Mouse (Mus musculus) bone marrow, adult 2 months (tissue): Measurements from ENCODE around the gene Dmac2.

ENCODE experiments used
- CTCF ChIP-seq: fragments of 200-500 bp; IDR thresholded peaks from 2 replicates; pipeline ENCODE4 v1.5.1; 2011; ENCODE audit warnings: low read length, control low read depth; ENCODE audit not compliant: control insufficient read depth, insufficient read depth
- POLR2A ChIP-seq: fragments of 200-500 bp; IDR thresholded peaks from 2 replicates; pipeline ENCODE4 v1.6.1; 2011; ENCODE audit warnings: low read depth, mild to moderate bottlenecking, control low read depth, low read length, borderline replicate concordance; ENCODE audit not compliant: control insufficient read depth

GRCm38 (mm10) chr7:25670096-25670495, 50.9 kb downstream of the Dmac2 start:
- TF ChIP-seq POLR2A (no peak), CTCF (no peak)
